Mouse (Mus musculus) forebrain, embryonic 14.5 days (tissue): ENCODE results near the gene Nrgn. TPM values are rescaled to one million over a fixed set of nuclear protein-coding genes. Genes with fewer than 3 reads are reported as not detected.

Source experiments
- ATAC-seq: fragments of 200-750 bp; cut with Nextera tagmentation; 2 replicates; pipeline ENCODE4 v1.8.0; 2017; ENCODE audit warnings: mild to moderate bottlenecking, moderate library complexity
- DNase-seq: peaks from one replicate; pipeline ENCODE4 v3.0.0-alpha.2; 2015; ENCODE audit warnings: low spot score
- H3K27ac ChIP-seq: fragments of 300-500 bp; sonication (generic); 2 replicates; pipeline ENCODE4 v1.5.1; 2014; ENCODE audit warnings: low read depth, mild to moderate bottlenecking, control low read depth, low read length, moderate library complexity
- H3K27me3 ChIP-seq: fragments of 300-500 bp; sonication (generic); replicated peaks from 2 replicates; pipeline ENCODE4 v1.6.1; 2014; ENCODE audit warnings: low read length, control low read depth, mixed read lengths; ENCODE audit not compliant: control insufficient read depth, insufficient read depth
- H3K36me3 ChIP-seq: fragments of 300-500 bp; sonication (generic); 2 replicates; pipeline ENCODE4 v1.6.1; 2014; ENCODE audit warnings: low read length, control low read depth; ENCODE audit not compliant: control insufficient read depth, insufficient read depth
- H3K4me1 ChIP-seq: fragments of 300-500 bp; sonication (generic); 2 replicates; pipeline ENCODE4 v1.6.1; 2014; ENCODE audit warnings: antibody characterized with exemption, low read length, control low read depth; ENCODE audit not compliant: control insufficient read depth, insufficient read depth
- H3K4me2 ChIP-seq: fragments of 300-500 bp; sonication (generic); 2 replicates; pipeline ENCODE4 v1.6.1; 2014; ENCODE audit warnings: mild to moderate bottlenecking, control low read depth, low read length
- H3K4me3 ChIP-seq: fragments of 300-500 bp; sonication (generic); 2 replicates; pipeline ENCODE4 v1.5.1; 2014; ENCODE audit warnings: low read depth, low read length, control low read depth
- H3K9ac ChIP-seq: fragments of 300-500 bp; sonication (generic); 2 replicates; pipeline ENCODE4 v1.6.1; 2014; ENCODE audit warnings: mild to moderate bottlenecking, low read length, control low read depth, moderate library complexity
- H3K9me3 ChIP-seq: fragments of 300-500 bp; sonication (generic); replicated peaks from 2 replicates; pipeline ENCODE4 v1.6.1; 2016; ENCODE audit warnings: low read length, control low read depth, mixed read lengths; ENCODE audit not compliant: control insufficient read depth
- WGBS: fragments of 180-500 bp; shearing (Covaris S2); extraction: QIAGEN DNeasy Blood & Tissue Kit; methylation state at CpG from one replicate; pipeline ENCODE4 v1.1.7; 2014; 5-methylcytosine and 5-hydroxymethylcytosine counted together
- polyA plus RNA-seq: library from polyadenylated mRNA; unstranded; fragments of >200 nt; fragmentation: Nextera tagmentation; extraction: Ambion mirVana; gene quantifications from 2 replicates; pipeline ENCODE4 v1.2.1, GENCODE M21; 2014

The Nrgn gene
- polyA plus RNA-seq, 1 experiment from 2014 or later, result 7.4 TPM

- no peak overlapping the region for H3K4me3 ChIP-seq
These were observed 51.5 kb downstream of the Nrgn start for GRCm38 (mm10) chr9:37501170-37501569.

DNA sequence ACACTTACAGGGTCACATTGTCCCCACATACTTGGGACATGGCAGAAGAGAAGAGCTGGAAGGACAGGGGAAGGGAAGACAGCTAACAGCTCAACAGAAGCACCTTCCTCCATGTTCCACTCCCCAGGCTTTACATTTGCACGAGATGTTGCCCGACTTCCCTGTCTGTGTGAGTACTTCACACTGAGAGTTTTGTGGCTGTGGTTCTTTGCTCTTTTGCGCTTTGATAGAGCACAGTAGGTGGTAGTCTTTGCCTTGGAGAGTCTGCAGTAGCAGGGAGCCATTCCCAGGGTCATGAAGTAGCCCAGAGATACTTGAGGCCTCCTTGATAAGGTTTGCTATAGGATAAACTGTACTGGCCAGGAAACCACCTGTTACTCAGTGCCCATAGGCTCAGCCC, 52.5 kb downstream of the Nrgn start:
- H3K4me3 ChIP-seq, result no peak overlapping the region
- ATAC-seq, result no peak
- whole genome bisulfite sequencing, result 79% methylated on average over 3 of the region's 3 CpGs

More at GRCm38 (mm10) chr9:37501170-37501569, 51.5 kb downstream of the Nrgn start:
- WGBS, result 97% methylated on average over 1 of the region's 1 CpGs
- H3K27me3 ChIP-seq, result no peaks in the 10 kb centered on the region
- H3K27ac ChIP-seq, result no peak overlapping the region
- H3K4me2 ChIP-seq, result no peak overlapping the region
- H3K4me1 ChIP-seq, result no peaks in the 10 kb centered on the region
- ATAC-seq (no peak), DNase-seq (no peak)
- no peaks in the 10 kb centered on the region for H3K9me3 ChIP-seq
- no peak overlapping the region for H3K9ac ChIP-seq
- H3K36me3 ChIP-seq, result no peaks in the 10 kb centered on the region

GRCm38 (mm10) chr9:37496325-37496724, 56.4 kb downstream of the Nrgn start:
- H3K36me3 ChIP-seq, result no peaks in the 10 kb centered on the region
- no peak overlapping the region for H3K4me2 ChIP-seq
- no peaks in the 10 kb centered on the region for H3K27me3 ChIP-seq
- no peak for DNase-seq
- ATAC-seq, result no peak
- no peak overlapping the region for H3K9ac ChIP-seq
- no peaks in the 10 kb centered on the region for H3K9me3 ChIP-seq
- H3K4me3 ChIP-seq, result no peak overlapping the region
- no peaks in the 10 kb centered on the region for H3K4me1 ChIP-seq
- H3K27ac ChIP-seq, result no peak overlapping the region

More for the DNA sequence above, 52.5 kb downstream of the Nrgn start:
- H3K27me3 ChIP-seq, result no peaks in the 10 kb centered on the region
- H3K9ac ChIP-seq, result no peak overlapping the region
- H3K4me1 ChIP-seq, result no peaks in the 10 kb centered on the region
- no peak for DNase-seq
- no peaks in the 10 kb centered on the region for H3K36me3 ChIP-seq
- H3K9me3 ChIP-seq, result no peaks in the 10 kb centered on the region
- H3K27ac ChIP-seq, result no peak overlapping the region
- H3K4me2 ChIP-seq, result no peak overlapping the region

DNA sequence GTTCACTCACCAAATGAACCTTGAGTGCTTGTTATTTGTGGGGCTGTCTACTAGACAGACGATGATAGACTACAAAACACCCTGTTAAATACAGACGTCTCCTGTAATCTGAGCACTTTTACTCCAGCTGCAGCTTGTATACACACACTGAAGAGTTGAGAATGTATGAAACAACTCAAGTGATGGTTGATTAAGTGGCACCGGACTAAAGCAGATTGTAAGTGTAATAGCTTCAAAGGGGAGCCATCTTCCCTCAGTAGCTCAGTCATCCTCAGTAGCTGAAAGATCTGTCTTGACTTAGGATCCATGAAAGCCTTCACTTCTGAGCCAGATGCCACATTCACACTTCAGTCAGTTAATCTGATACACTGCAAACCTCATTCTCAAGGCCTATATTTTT, 56.9 kb downstream of the Nrgn start:
- WGBS, result 65% methylated on average over 3 of the region's 3 CpGs
- no peak overlapping the region for H3K9ac ChIP-seq
- no peak overlapping the region for H3K4me2 ChIP-seq
- H3K4me3 ChIP-seq, result no peak overlapping the region
- H3K27me3 ChIP-seq, result no peaks in the 10 kb centered on the region
- H3K27ac ChIP-seq, result no peak overlapping the region
- peaks cover 1% of the 10 kb centered on the region for H3K4me1 ChIP-seq
- H3K9me3 ChIP-seq, result no peaks in the 10 kb centered on the region
- no peak for DNase-seq
- no peaks in the 10 kb centered on the region for H3K36me3 ChIP-seq
- ATAC-seq, result no peak

Other genes starting within 250 kb of the Nrgn start
- 5.3 and 7.1 TPM in 2 replicates for gene Ccdc15, start 204.5 kb downstream of the Nrgn start, polyA plus RNA-seq
- gene Hepacam, start 185.6 kb downstream of the Nrgn start, polyA plus RNA-seq, result 1.9 and 4.5 TPM in 2 replicates
- gene Robo4, start 151.0 kb downstream of the Nrgn start, polyA plus RNA-seq, result 3.3 and 3.7 TPM in 2 replicates
- 2.5 and 2.6 TPM in 2 replicates for gene Robo3, start 119.7 kb downstream of the Nrgn start, polyA plus RNA-seq
- 29.2 and 33.6 TPM in 2 replicates for gene Msantd2, start 63.6 kb downstream of the Nrgn start, polyA plus RNA-seq
- gene Esam, start 24.8 kb downstream of the Nrgn start, polyA plus RNA-seq, result 32.9 and 44.0 TPM in 2 replicates
- 0.82 TPM in 1 of 2 replicates, not detected in the other for gene Vsig2, start 13.6 kb downstream of the Nrgn start, polyA plus RNA-seq
- 8.5 and 10.5 TPM in 2 replicates for gene Siae, start 2.8 kb upstream of the Nrgn start, polyA plus RNA-seq
- gene Spa17, start 60.8 kb upstream of the Nrgn start, polyA plus RNA-seq, result 11.0 and 12.6 TPM in 2 replicates
- 97.4 and 98.2 TPM in 2 replicates for gene Tbrg1, start 104.4 kb upstream of the Nrgn start, polyA plus RNA-seq
- not detected in 2 replicates for gene Panx3, start 116.3 kb upstream of the Nrgn start, polyA plus RNA-seq
- gene Olfr160, start 163.3 kb upstream of the Nrgn start, polyA plus RNA-seq, result not detected in 2 replicates
- gene Olfr874, start 192.2 kb upstream of the Nrgn start, polyA plus RNA-seq, result not detected in 2 replicates
- gene Olfr875, start 219.0 kb upstream of the Nrgn start, polyA plus RNA-seq, result not detected in 2 replicates